Mouse (Mus musculus) c-Kit-positive CD71-negative TER-119-negative erythroid progenitor cells, embryonic 14.5 days (primary cell): ENCODE results near the gene Cfap77.
A peak's percentile ranks its signal among the peaks of the same experiment; 100 is the strongest.
"Not testable (repeated sequence)": the region's sequence is repeated elsewhere in the genome, so short reads cannot be mapped to it uniquely, and the experiment has no call there.

Experiments
- DNase-seq: peaks from one replicate; pipeline ENCODE4 v3.0.0-alpha.2; 2013; ENCODE audit warnings: low read depth

Cfap77 gene

GRCm38 (mm10) chr2:29054991-29055390, at the start of gene Cfap77:
Gene Cfap77, minus strand, starts transcription at chr2:29055066.
- DNase-seq = peak; percentile 86

GRCm38 (mm10) chr2:29102416-29103377, 47.8 kb upstream of the Cfap77 start:
- DNase-seq = not testable (repeated sequence)

GRCm38 (mm10) chr2:29100822-29101534, 46.1 kb upstream of the Cfap77 start:
- DNase-seq = no peak

- no peak for DNase-seq
Observed at GRCm38 (mm10) chr2:29099646-29100045, 44.8 kb upstream of the Cfap77 start.

GRCm38 (mm10) chr2:29098786-29099185, 43.9 kb upstream of the Cfap77 start:
- no peak for DNase-seq

GRCm38 (mm10) chr2:29097955-29098354, 43.1 kb upstream of the Cfap77 start:
- not testable (repeated sequence) for DNase-seq

GRCm38 (mm10) chr2:29097465-29097864, 42.6 kb upstream of the Cfap77 start:
- DNase-seq = no peak

GRCm38 (mm10) chr2:29096751-29097150, 41.9 kb upstream of the Cfap77 start:
- no peak for DNase-seq

GRCm38 (mm10) chr2:29095674-29096073, 40.8 kb upstream of the Cfap77 start:
- no peak for DNase-seq

- not testable (repeated sequence) for DNase-seq
Observed at GRCm38 (mm10) chr2:29089276-29089675, 34.4 kb upstream of the Cfap77 start.

GRCm38 (mm10) chr2:29086026-29086425, 31.2 kb upstream of the Cfap77 start:
- no peak for DNase-seq

- no peak for DNase-seq
Observed at GRCm38 (mm10) chr2:29081965-29082364, 27.1 kb upstream of the Cfap77 start.

- DNase-seq = no peak
Observed at GRCm38 (mm10) chr2:29076226-29076625, 21.4 kb upstream of the Cfap77 start.

- no peak for DNase-seq
Observed at GRCm38 (mm10) chr2:29075331-29076070, 20.6 kb upstream of the Cfap77 start.

- DNase-seq = no peak
Observed at GRCm38 (mm10) chr2:29074676-29075075, 19.8 kb upstream of the Cfap77 start.

- no peak for DNase-seq
Observed at GRCm38 (mm10) chr2:29066410-29066809, 11.5 kb upstream of the Cfap77 start.

- DNase-seq = no peak
Observed at GRCm38 (mm10) chr2:29065796-29066195, 10.9 kb upstream of the Cfap77 start.

- peak; percentile 86 for DNase-seq
Observed at GRCm38 (mm10) chr2:29060135-29060597, 5.3 kb upstream of the Cfap77 start, which contains the start of gene Ttf1. Gene Ttf1, plus strand, starts transcription at chr2:29060262.

- no peak for DNase-seq
Observed at GRCm38 (mm10) chr2:29054545-29054935, 326 bp downstream of the Cfap77 start.

- DNase-seq = peak; percentile 76
Observed at GRCm38 (mm10) chr2:29053802-29054544, 893 bp downstream of the Cfap77 start.

GRCm38 (mm10) chr2:29052943-29053454, 1.9 kb downstream of the Cfap77 start:
- peak; percentile 60 for DNase-seq
